In genomic region chr2:166334559-166334958, GRCm38 (mm10) we compare ENCODE assay signal across 27 mouse cellular contexts.
DNase-seq lines count a peak whose midpoint lies in the region; ATAC-seq lines count a peak whose summit lies in the region.
"Had no signal": no experiment of that assay in that cellular context is flagged by ENCODE, and none has a peak within 500 bp of the region (broad histone marks: within the 10 kb centered on the region; RNA-seq: fewer than 3 reads in every experiment).

No protein-coding gene starts in this region.

- H3K4me3 ChIP-seq in limb, embryonic 10.5 days = no peak overlapping the region
- H3K4me3 ChIP-seq in limb, embryonic 15.5 days = no peak overlapping the region
- no peak overlapping the region for H3K4me3 ChIP-seq in kidney, embryonic 16.5 days (ENCODE audit: low read length)
- H3K4me3 ChIP-seq: forebrain, embryonic 13.5 days; liver, embryonic 13.5 days; midbrain, embryonic 13.5 days; neural tube, embryonic 13.5 days had no signal

- no peaks in the 10 kb centered on the region for H3K9me3 ChIP-seq in limb, embryonic 10.5 days (replicated peaks)
- no peaks in the 10 kb centered on the region for H3K9me3 ChIP-seq in limb, embryonic 15.5 days
- no peaks in the 10 kb centered on the region; the same call in 1 of the 2 replicates for H3K9me3 ChIP-seq in kidney, embryonic 16.5 days (ENCODE audit: low read length)
- H3K9me3 ChIP-seq: forebrain, embryonic 13.5 days; liver, embryonic 13.5 days; midbrain, embryonic 13.5 days; neural tube, embryonic 13.5 days had no signal

- no peaks in the 10 kb centered on the region for H3K36me3 ChIP-seq in limb, embryonic 10.5 days
- H3K36me3 ChIP-seq in limb, embryonic 15.5 days = no peaks in the 10 kb centered on the region
- H3K36me3 ChIP-seq in kidney, embryonic 16.5 days (ENCODE audit: insufficient read depth, low read length) = no peaks in the 10 kb centered on the region
- H3K36me3 ChIP-seq: liver, embryonic 13.5 days; midbrain, embryonic 13.5 days; neural tube, embryonic 13.5 days had no signal

- H3K4me2 ChIP-seq in limb, embryonic 15.5 days = no peak overlapping the region
- no peak overlapping the region for H3K4me2 ChIP-seq in kidney, embryonic 16.5 days (replicated peaks; ENCODE audit: low read depth, low read length)
- H3K4me2 ChIP-seq: forebrain, embryonic 13.5 days; heart, embryonic 11.5 days; liver, embryonic 13.5 days; midbrain, embryonic 13.5 days; neural tube, embryonic 13.5 days had no signal

- peaks cover 85% of the 10 kb centered on the region for H3K4me1 ChIP-seq in limb, embryonic 10.5 days
- peaks cover 77% of the 10 kb centered on the region for H3K4me1 ChIP-seq in limb, embryonic 15.5 days
- peaks cover 43% of the 10 kb centered on the region for H3K4me1 ChIP-seq in kidney, embryonic 16.5 days (ENCODE audit: insufficient read depth, low read length)
- H3K4me1 ChIP-seq: forebrain, embryonic 13.5 days; liver, embryonic 13.5 days had no signal

- H3K27me3 ChIP-seq in limb, embryonic 10.5 days (ENCODE audit: low read depth, poor library complexity, severe bottlenecking) = no peaks in the 10 kb centered on the region
- H3K27me3 ChIP-seq in limb, embryonic 15.5 days = no peaks in the 10 kb centered on the region
- H3K27me3 ChIP-seq in kidney, embryonic 16.5 days (ENCODE audit: insufficient read depth, low read length) = no peaks in the 10 kb centered on the region; the same call in 1 of the 2 replicates
- H3K27me3 ChIP-seq: forebrain, embryonic 13.5 days; liver, embryonic 13.5 days had no signal

- WGBS in limb, embryonic 10.5 days = 35% methylated on average over 7 of the region's 7 CpGs
- WGBS in limb, embryonic 15.5 days = 25% methylated on average over 7 of the region's 7 CpGs
- 32% methylated on average over 7 of the region's 7 CpGs for WGBS in kidney, embryonic 16.5 days

- peak; percentile 45 for DNase-seq in embryo, embryonic 11 days
- DNase-seq in embryo, embryonic 9.5 days (ENCODE audit: extremely low spot score) = no peak
- peak; percentile 40 for DNase-seq in ZHBTc4 (ENCODE audit: low read depth, low spot score)
- peak; percentile 63 for DNase-seq in limb, embryonic 10.5 days (ENCODE audit: low spot score)
- DNase-seq in cerebellum, postnatal 4 days (ENCODE audit: low spot score in 2 of 2) = no peak
- DNase-seq: adrenal gland, adult 8-10 months; cerebellum, adult 2 months; cerebellum, postnatal 25 days; gastrocnemius, postnatal 25 days; heart, adult 18-20 months; kidney, adult 8-10 months; kidney, postnatal 10 days; layer of hippocampus, postnatal 36 days; left cerebral cortex, postnatal 4 days; liver, embryonic 13.5 days; lung, adult 18-20 months; lung, postnatal 4 days; right cerebral cortex, postnatal 4 days; thymus, postnatal 25 days had no signal

- H3K9ac ChIP-seq in limb, embryonic 15.5 days = no peak overlapping the region
- no peak overlapping the region for H3K9ac ChIP-seq in kidney, embryonic 16.5 days (replicated peaks; ENCODE audit: low read length)
- H3K9ac ChIP-seq: forebrain, embryonic 13.5 days; liver, embryonic 13.5 days; midbrain, embryonic 13.5 days; neural tube, embryonic 13.5 days had no signal

- peak overlapping the region; percentile 96 for H3K27ac ChIP-seq in limb, embryonic 10.5 days
- peak overlapping the region; percentile 84; the same call in 1 of the 2 replicates for H3K27ac ChIP-seq in limb, embryonic 15.5 days
- H3K27ac ChIP-seq in kidney, embryonic 16.5 days (ENCODE audit: low read length) = no peak overlapping the region
- H3K27ac ChIP-seq: forebrain, embryonic 13.5 days; liver, embryonic 13.5 days; midbrain, embryonic 13.5 days; neural tube, embryonic 13.5 days had no signal

- no peak for ATAC-seq in limb, embryonic 15.5 days (ENCODE audit: insufficient number of reproducible peaks, low FRiP score, low TSS enrichment, low read depth)
- no peak for ATAC-seq in megakaryocyte progenitor cell, adult 5-6 weeks (replicated peaks; ENCODE audit: poor library complexity)
- ATAC-seq in kidney, embryonic 16.5 days (ENCODE audit: low FRiP score, low TSS enrichment) = no peak
- ATAC-seq: forebrain, embryonic 13.5 days; lung, postnatal 0 days; midbrain, embryonic 13.5 days had no signal

Comparison
In these comparisons a context has a peak if more than half of its experiments do, and no peak if none do; other contexts are left out.
1. DNase-seq: peak in embryo, embryonic 11 days (single experiment), ZHBTc4 (single experiment) and limb, embryonic 10.5 days (single experiment); none in embryo, embryonic 9.5 days (single experiment) and cerebellum, postnatal 4 days (0 of 2).